Mouse (Mus musculus) left cerebral cortex, postnatal 4 days (tissue): ENCODE data around the gene Fer1l4. TPM values are rescaled to one million over a fixed set of nuclear protein-coding genes. Genes with fewer than 3 reads are reported as not detected.

ENCODE experiments used
- DNase-seq: peaks from one replicate; pipeline ENCODE4 v3.0.0-alpha.2; 2022
- intact Hi-C: fragments of 180-260 bp; cut with DNase I; formaldehyde crosslinking; loops from one replicate; pipeline ENCODE4 v1.15.1; 2025
- total RNA-seq, 2 experiments: library from RNA; stranded (reverse); gene quantifications; 2 replicates each; pipeline ENCODE4 v1.2.3; 2021

Gene Fer1l4
- not detected for total RNA-seq

DNA sequence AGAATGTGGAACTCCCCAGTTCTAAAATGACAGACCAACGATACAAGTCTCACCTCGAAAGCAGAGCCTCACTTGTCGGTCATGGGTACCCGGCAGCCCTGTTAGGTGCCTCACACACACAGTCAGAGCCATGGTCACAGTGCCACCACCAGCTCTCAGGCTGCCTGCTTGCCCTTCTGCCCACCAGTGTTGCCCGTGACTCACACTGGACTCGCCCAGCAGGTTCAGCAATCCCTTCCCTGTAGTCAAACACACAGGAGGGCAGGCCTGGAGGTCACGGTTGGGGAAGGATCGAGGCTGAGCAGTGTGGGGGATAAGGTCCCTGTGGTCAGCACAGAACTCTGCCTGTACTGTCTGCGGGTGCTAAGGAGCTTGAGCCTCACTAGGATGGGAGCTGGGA is at the start of gene Fer1l4:
Gene Fer1l4 (minus strand): TSS at position 132 of the 400 bp plus-strand sequence.
- no peak for DNase-seq

DNA sequence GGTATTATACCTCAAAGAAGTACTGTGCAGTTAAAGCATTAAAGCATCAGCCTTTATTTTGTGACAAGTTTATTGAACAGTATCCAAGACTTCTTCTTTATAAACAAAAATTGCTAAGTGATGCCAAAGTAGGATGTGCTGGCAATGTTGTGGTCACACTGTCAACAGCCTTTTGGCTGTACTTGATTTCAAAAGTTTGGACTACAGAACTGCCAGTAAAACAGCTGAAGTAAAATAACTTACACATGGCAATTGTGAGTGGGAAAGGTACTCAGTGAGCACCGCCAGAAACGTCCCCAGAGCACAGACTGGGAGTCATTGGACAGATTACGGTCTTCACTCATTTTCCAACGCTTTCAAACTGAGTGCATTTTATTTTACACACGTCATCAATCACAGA is 39.2 kb upstream of the Fer1l4 start:
- intact Hi-C loops = no loop called here
- no peak for DNase-seq

More for the DNA sequence above, at the start of gene Fer1l4:
- intact Hi-C loops = no loop called here

DNA sequence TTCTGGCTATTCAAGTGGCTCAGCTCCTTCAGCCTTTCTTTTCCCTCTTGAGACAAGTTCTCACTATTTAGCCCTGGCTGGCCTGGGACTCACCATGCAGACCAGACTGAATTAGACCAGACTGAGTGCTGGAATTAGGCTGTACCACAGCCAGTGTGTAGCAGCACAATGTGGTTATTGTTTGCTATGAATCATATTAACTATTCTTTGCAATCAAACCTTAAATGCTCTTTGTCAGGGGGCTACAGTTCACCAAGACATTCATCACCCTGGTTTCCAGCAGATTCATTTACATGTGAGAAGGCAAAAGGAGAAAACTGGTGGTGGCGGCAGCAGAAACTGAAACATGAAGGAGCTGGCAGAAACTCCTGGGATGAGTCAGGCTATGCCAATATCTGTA is 37.1 kb upstream of the Fer1l4 start:
- no peak for DNase-seq
- intact Hi-C loops = no loop called here

DNA sequence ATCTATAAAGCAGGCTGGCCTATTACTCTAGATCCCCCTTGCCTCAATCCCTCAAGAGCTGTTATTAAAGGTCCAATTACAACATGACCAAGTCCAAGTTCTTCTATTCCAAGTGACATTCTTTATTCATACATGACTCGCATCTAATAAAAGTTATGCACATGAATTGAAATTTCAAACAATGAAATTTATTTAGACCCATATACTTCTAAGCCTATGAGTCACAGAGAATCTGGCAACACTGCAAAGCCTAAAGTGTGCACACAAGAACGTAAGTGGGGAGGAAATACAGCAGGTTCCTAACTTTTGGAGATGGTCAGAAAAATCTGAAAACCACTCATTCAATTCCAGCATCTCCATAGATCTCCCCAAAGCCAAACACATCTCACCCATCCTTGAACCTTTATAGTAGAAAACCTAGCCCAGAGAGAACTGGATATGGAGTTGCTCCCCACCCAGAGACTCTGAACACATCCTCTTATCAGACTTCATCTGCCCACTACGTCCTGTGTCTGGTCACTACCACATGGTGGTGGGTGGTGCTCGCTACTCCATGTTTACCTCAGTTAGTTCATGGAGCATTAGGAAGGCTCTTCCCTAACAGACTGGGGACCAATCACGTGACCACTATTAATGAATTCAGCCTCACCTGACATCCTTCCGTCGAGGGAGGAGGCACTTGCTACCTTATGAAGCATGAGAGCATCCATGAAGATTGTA is 34.8 kb upstream of the Fer1l4 start:
- intact Hi-C loops = no loop called here
- DNase-seq = no peak

GRCm38 (mm10) chr2:156084541-156084940 is 31.8 kb upstream of the Fer1l4 start:
- intact Hi-C loops = no loop called here
- DNase-seq = no peak

DNA sequence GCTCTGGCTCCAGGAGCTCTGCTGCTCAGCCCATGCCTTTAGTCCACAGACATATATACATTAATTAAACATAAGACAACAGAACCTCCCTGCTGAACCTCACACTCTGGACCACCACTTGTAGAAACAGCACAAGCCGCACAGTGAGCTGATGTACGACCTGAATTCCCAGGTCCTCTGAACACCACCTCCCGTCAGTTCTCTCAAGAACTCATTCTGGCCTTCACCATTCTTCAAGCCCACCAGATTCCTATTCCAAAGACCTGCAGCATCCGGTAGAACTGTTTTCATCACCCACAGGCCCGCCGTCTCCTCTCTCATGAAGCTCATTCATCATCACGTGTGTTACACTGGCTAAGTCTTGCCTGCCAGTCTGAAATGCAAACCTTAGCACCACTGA is 27.6 kb upstream of the Fer1l4 start:
- intact Hi-C loops = no loop called here
- no peak for DNase-seq

DNA sequence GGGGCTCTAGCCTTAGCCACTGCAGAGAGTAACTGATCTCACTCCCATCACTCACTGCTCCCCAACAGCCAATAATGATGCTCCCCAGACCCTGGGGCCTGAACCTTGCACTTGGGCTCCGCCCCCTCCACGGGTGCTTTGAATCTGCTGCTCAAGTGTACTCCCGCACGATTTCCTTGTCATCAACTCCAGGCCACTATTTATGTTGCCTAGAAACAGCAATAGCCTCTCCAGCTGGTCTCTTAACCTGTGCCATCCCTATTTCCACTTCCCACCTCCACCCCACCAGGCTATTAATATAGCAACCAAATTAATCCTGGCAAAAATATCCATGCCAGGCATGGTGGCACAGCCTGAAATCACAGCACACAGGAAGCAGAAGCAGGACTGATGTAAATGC is 26.9 kb upstream of the Fer1l4 start:
- no peak for DNase-seq

DNA sequence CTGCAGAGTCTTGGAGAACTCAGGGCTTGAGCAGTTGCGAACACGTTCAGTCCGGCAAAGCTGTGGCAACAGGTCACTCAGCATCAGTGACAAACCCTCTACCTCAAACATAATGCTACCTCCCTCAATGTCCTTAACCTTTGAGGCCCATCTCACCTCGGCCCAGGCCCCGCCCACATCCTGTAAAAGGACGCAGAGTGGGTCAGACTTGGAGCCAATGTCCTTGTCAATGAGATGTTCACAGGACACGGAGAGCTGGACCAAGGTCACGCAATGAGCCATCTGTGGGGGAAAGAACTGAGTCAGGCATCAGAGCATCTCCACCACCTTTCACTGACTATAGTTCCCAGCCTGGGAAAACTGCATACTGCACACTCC is 26.4 kb upstream of the Fer1l4 start:
- DNase-seq = no peak
- intact Hi-C loops = no loop called here

More for the DNA sequence above, 26.9 kb upstream of the Fer1l4 start:
- intact Hi-C loops = no loop called here

GRCm38 (mm10) chr2:156078421-156079182 is 25.9 kb upstream of the Fer1l4 start:
- no peak for DNase-seq
- intact Hi-C loops = no loop called here

DNA sequence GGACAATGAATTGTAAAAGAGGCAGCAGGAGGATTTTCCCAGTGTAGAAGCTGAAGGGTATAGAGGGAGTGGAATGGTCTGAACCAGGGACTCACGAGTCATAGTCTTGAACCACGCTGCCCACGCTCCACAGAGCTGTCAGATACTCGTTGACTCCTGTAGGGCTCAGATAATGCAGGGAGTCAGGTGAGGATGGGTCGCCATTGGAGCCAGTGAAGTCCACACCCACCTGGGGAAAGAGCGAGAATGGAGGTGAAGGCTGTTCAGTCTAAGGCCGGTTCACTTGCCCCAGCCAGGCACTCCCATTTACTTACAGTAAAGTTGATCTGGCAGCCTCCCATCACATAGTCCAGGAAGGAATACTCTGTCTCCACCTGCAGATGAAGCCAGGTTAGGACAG is 24.7 kb upstream of the Fer1l4 start:
- no peak for DNase-seq
- intact Hi-C loops = no loop called here

- no peak for DNase-seq
- intact Hi-C loops = no loop called here
Observed at GRCm38 (mm10) chr2:156073725-156074124, 21.0 kb upstream of the Fer1l4 start.

- intact Hi-C loops = no loop called here
Observed at GRCm38 (mm10) chr2:156071236-156071635, 18.5 kb upstream of the Fer1l4 start.

DNA sequence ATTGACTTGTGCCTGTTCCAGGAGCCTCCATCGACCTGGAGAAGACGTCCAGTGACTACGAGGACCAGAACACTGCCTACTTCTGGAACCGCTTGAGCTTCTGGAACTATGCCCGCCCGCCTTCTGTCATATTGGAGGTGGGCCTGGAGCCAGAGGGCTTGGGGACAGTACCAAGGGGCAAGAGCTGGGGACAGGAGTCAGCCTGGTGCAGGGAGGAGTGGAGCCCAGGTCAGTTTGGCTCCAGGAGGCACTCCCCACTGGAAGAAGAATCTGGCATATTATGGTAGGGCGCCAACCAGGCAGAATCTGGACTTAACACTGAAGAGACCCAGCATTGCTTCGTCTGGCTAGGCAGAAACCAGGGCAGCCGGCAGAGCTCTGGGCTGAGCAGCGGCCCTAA is 15.2 kb upstream of the Fer1l4 start:
- intact Hi-C loops = no loop called here
- DNase-seq = peak; percentile 82

More at GRCm38 (mm10) chr2:156071236-156071635, 18.5 kb upstream of the Fer1l4 start:
- no peak for DNase-seq

DNA sequence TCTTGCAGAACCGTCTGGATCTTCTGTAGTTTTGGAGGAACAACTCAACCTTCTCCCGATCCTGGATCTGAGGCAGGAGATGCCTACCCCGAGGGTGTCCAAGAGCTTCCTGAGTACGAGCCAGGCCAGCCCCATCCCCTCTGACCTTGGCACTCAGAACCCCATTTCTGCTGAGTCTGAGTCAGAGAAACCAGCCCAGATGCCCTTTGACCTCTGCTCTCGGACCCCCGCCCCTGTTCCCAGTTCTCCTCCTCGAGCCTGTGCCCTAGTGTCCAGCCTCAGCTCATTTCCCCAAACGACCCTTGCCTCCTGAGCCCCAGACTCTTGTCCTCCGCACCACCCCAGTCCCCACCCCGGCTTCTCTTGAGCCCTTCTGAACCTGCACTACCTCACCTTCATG is 13.4 kb upstream of the Fer1l4 start:
- DNase-seq = no peak
- intact Hi-C loops = no loop called here

- intact Hi-C loops = no loop called here
- DNase-seq = peak; percentile 71
Observed at GRCm38 (mm10) chr2:156065099-156066041, 12.6 kb upstream of the Fer1l4 start, which contains the start of gene Spag4. Gene Spag4, plus strand, starts transcription at chr2:156065175.

DNA sequence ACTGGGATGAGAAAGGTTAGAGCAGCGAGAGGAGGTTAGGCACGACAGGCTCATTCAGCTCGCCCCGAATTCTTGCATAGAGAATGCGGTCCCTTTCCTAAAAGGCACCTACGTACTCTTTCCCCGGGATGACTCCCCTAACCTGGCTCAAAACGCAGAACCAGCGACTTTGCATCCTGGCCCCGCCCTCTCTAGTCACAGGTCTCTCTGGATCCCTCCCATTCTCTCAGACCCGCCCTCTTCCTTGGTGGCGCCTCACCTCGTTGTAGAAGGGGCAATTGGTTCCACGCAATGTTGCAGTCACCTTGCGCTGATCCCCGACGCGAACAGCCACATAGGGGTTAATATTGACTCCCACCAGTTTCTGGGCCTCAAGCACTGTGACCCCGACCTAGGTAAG is 4.8 kb downstream of the Fer1l4 start:
- DNase-seq = no peak
- intact Hi-C loops = no loop called here

GRCm38 (mm10) chr2:156042903-156043302 is 9.8 kb downstream of the Fer1l4 start:
- no peak for DNase-seq
- intact Hi-C loops = no loop called here

- intact Hi-C loops = no loop called here
- DNase-seq = no peak
Observed at GRCm38 (mm10) chr2:156039390-156039789, 13.4 kb downstream of the Fer1l4 start.

DNA sequence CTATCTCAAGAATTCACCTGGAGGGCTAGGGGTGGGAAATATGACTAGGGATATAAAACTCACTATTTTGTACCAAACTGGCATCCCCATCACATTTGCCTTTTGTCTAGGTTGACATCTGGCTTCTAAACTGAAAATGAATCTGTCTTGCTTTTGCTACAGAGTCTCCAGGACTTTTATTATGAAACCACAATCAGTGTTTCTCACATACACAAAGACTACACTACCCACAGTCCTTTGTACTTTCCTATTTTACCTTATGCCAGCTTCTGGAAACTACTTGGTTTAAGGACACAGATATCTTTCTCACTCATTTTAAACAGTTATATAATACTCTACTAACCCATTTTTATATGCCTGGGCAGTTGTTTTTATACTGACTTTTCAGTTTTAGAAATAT is 27.3 kb downstream of the Fer1l4 start:
- intact Hi-C loops = no loop called here

DNA sequence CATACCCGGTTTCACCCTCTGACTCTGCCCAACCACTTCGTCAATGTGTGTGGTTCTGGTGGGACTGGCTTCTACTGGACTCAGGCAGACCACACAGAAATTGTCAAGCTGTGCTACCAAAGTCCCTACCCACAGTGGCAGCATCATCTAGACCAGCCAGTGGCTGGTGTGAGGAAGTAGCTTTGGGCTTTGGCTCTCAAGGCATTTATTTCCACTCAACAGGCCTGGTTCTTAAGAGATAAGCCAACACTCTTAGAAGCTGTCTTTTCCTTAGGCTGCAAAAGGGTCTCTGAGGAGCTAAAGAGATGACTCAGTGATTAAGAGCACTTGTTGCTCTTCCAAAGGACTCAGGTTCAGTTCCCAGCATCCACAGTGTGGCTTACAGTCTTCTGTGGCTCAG is 31.0 kb downstream of the Fer1l4 start:
- intact Hi-C loops = no loop called here
- no peak for DNase-seq

More for the DNA sequence above, 27.3 kb downstream of the Fer1l4 start:
- no peak for DNase-seq

GRCm38 (mm10) chr2:156021219-156021618 is 31.5 kb downstream of the Fer1l4 start:
- no peak for DNase-seq
- intact Hi-C loops = no loop called here
